Mouse (Mus musculus) lung, postnatal 0 days (tissue): ENCODE measurements around the gene Dclk1.

Experiments
- CTCF ChIP-seq: IDR thresholded peaks from 2 replicates; pipeline ENCODE4 v1.5.1; 2016; ENCODE audit warnings: antibody characterized with exemption, mild to moderate bottlenecking
- EP300 ChIP-seq: IDR thresholded peaks from 2 replicates; pipeline ENCODE4 v1.6.1; 2016; ENCODE audit warnings: antibody characterized with exemption, mild to moderate bottlenecking, control low read depth

- no peak for TF ChIP-seq CTCF
- TF ChIP-seq EP300, result no peak
These were observed 205.6 kb downstream of the Dclk1 start for GRCm38 (mm10) chr3:55447486-55448460.
